Comparison of ENCODE assay signal across 25 mouse cellular contexts in the genomic region with DNA sequence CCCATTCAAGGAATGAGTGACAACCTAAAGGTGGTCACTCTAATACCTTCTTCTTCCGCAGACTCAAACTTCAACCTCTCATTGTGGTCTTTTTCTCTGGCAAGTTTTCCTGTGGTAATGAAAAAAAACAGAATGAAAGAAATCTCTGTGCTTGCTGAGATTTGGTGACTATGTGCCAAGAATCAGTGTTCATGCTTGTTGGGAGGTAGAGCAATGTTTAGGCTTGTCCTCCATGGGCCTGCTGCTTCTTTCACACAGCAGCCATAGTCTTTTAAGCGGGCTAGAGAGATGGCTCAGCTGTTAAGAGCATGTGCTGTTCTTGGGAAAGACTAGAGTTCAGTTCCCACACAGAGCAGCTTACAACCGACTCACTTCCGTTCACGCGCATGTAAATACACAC. TPM values are rescaled to one million over a fixed set of nuclear protein-coding genes. Genes with fewer than 3 reads are reported as not detected.
DNase-seq lines count a peak whose midpoint lies in the region; ATAC-seq lines count a peak whose summit lies in the region.
"Had no signal": no experiment of that assay in that cellular context is flagged by ENCODE, and none has a peak within 500 bp of the region (broad histone marks: within the 10 kb centered on the region; RNA-seq: fewer than 3 reads in every experiment).

No protein-coding gene starts in this region.

- H3K36me3 ChIP-seq in neural tube, embryonic 13.5 days = no peaks in the 10 kb centered on the region
- no peaks in the 10 kb centered on the region for H3K36me3 ChIP-seq in forebrain, embryonic 13.5 days (ENCODE audit: poor library complexity, severe bottlenecking)
- no peaks in the 10 kb centered on the region for H3K36me3 ChIP-seq in hindbrain, embryonic 14.5 days (replicated peaks; ENCODE audit: control insufficient read depth, insufficient read depth)
- H3K36me3 ChIP-seq in neural tube, embryonic 15.5 days = no peaks in the 10 kb centered on the region
- H3K36me3 ChIP-seq: heart, embryonic 10.5 days; limb, embryonic 10.5 days; liver, embryonic 13.5 days; neural tube, embryonic 12.5 days had no signal

- H3K4me3 ChIP-seq in neural tube, embryonic 13.5 days = no peak overlapping the region
- no peak overlapping the region for H3K4me3 ChIP-seq in forebrain, embryonic 13.5 days
- no peak overlapping the region for H3K4me3 ChIP-seq in hindbrain, embryonic 14.5 days (replicated peaks; ENCODE audit: low read length)
- H3K4me3 ChIP-seq in neural tube, embryonic 15.5 days (replicated peaks) = no peak overlapping the region
- H3K4me3 ChIP-seq: heart, embryonic 10.5 days; liver, embryonic 13.5 days; neural tube, embryonic 12.5 days had no signal

- ATAC-seq in neural tube, embryonic 13.5 days (ENCODE audit: low read depth) = no peak
- ATAC-seq in forebrain, embryonic 13.5 days = no peak
- ATAC-seq in hindbrain, embryonic 14.5 days (ENCODE audit: low FRiP score) = no peak
- ATAC-seq in neural tube, embryonic 15.5 days (ENCODE audit: low FRiP score) = no peak
- ATAC-seq: CD4-positive, CD25-positive, alpha-beta regulatory T cell, adult 4 months; intestine, postnatal 0 days had no signal

- H3K4me2 ChIP-seq in neural tube, embryonic 13.5 days = no peak overlapping the region
- H3K4me2 ChIP-seq in forebrain, embryonic 13.5 days = no peak overlapping the region
- no peak overlapping the region for H3K4me2 ChIP-seq in hindbrain, embryonic 14.5 days (replicated peaks)
- no peak overlapping the region for H3K4me2 ChIP-seq in neural tube, embryonic 15.5 days
- H3K4me2 ChIP-seq: liver, embryonic 13.5 days; neural tube, embryonic 12.5 days had no signal

- H3K27ac ChIP-seq in neural tube, embryonic 13.5 days (replicated peaks) = peak overlapping the region; percentile 98
- peak overlapping the region; percentile 97 for H3K27ac ChIP-seq in forebrain, embryonic 13.5 days
- H3K27ac ChIP-seq in hindbrain, embryonic 14.5 days = peak overlapping the region; percentile 34; the same call in 1 of the 2 replicates
- H3K27ac ChIP-seq in neural tube, embryonic 15.5 days (replicated peaks) = peak overlapping the region; percentile 97
- H3K27ac ChIP-seq: liver, embryonic 13.5 days had no signal

- H3K9ac ChIP-seq in neural tube, embryonic 13.5 days = no peak overlapping the region
- no peak overlapping the region for H3K9ac ChIP-seq in forebrain, embryonic 13.5 days
- no peak overlapping the region for H3K9ac ChIP-seq in hindbrain, embryonic 14.5 days
- H3K9ac ChIP-seq in neural tube, embryonic 15.5 days (replicated peaks) = no peak overlapping the region
- H3K9ac ChIP-seq: liver, embryonic 13.5 days; neural tube, embryonic 12.5 days had no signal

- WGBS in neural tube, embryonic 13.5 days = 71% methylated on average over 6 of the region's 6 CpGs
- WGBS in forebrain, embryonic 13.5 days = 80% methylated on average over 6 of the region's 6 CpGs
- 76% methylated on average over 6 of the region's 6 CpGs for WGBS in hindbrain, embryonic 14.5 days
- 62% methylated on average over 6 of the region's 6 CpGs for WGBS in neural tube, embryonic 15.5 days

- peaks cover 28% of the 10 kb centered on the region for H3K4me1 ChIP-seq in neural tube, embryonic 13.5 days (replicated peaks)
- peaks cover 27% of the 10 kb centered on the region for H3K4me1 ChIP-seq in forebrain, embryonic 13.5 days
- peaks cover 10% of the 10 kb centered on the region for H3K4me1 ChIP-seq in hindbrain, embryonic 14.5 days (replicated peaks; ENCODE audit: control insufficient read depth, insufficient read depth, low read length)
- peaks cover 24% of the 10 kb centered on the region for H3K4me1 ChIP-seq in neural tube, embryonic 15.5 days

- no peaks in the 10 kb centered on the region for H3K9me3 ChIP-seq in neural tube, embryonic 13.5 days
- no peaks in the 10 kb centered on the region for H3K9me3 ChIP-seq in forebrain, embryonic 13.5 days (replicated peaks)
- no peaks in the 10 kb centered on the region for H3K9me3 ChIP-seq in hindbrain, embryonic 14.5 days (ENCODE audit: control insufficient read depth, low read length)
- H3K9me3 ChIP-seq in neural tube, embryonic 15.5 days (replicated peaks) = no peaks in the 10 kb centered on the region; the same call in 1 of the 2 replicates
- H3K9me3 ChIP-seq: heart, embryonic 10.5 days; limb, embryonic 10.5 days; liver, embryonic 13.5 days; neural tube, embryonic 12.5 days had no signal

- H3K27me3 ChIP-seq in neural tube, embryonic 13.5 days = no peaks in the 10 kb centered on the region
- H3K27me3 ChIP-seq in forebrain, embryonic 13.5 days = no peaks in the 10 kb centered on the region
- no peaks in the 10 kb centered on the region for H3K27me3 ChIP-seq in hindbrain, embryonic 14.5 days (ENCODE audit: control insufficient read depth, insufficient read depth, low read length)
- no peaks in the 10 kb centered on the region for H3K27me3 ChIP-seq in neural tube, embryonic 15.5 days (replicated peaks)
- H3K27me3 ChIP-seq: liver, embryonic 13.5 days; neural tube, embryonic 12.5 days had no signal

- no peak for DNase-seq in neural tube, embryonic 10.5 days (ENCODE audit: extremely low spot score, low spot score)
- DNase-seq in hindbrain, embryonic 14.5 days (ENCODE audit: low spot score) = no peak
- no peak for DNase-seq in liver
- no peak for DNase-seq in gastrocnemius, adult 18-20 months (ENCODE audit: low spot score)
- DNase-seq: adrenal gland, adult 8-10 months; cerebellum, adult 8-10 months; heart, postnatal 14 days; layer of hippocampus, postnatal 36 days; liver, embryonic 13.5 days; lung, postnatal 10 days; retina, postnatal 1 day; thymus, postnatal 14 days had no signal

RNA-seq across cellular contexts. Expression of gene Gm815, which starts 41.8 kb away (rescaled TPM):
- polyA plus RNA-seq in neural tube, embryonic 13.5 days (2015; fragmentation: Nextera tagmentation; extraction: Ambion mirVana) = not detected in 2 replicates
- not detected in 2 replicates for polyA plus RNA-seq in forebrain, embryonic 13.5 days (2015; fragmentation: Nextera tagmentation; extraction: Ambion mirVana)
- not detected in 2 replicates for polyA plus RNA-seq in hindbrain, embryonic 14.5 days (2014; fragmentation: Nextera tagmentation; extraction: Ambion mirVana)
- not detected in 2 replicates for polyA plus RNA-seq in neural tube, embryonic 15.5 days (2015; fragmentation: Nextera tagmentation; extraction: Ambion mirVana)
- total RNA-seq in gastrocnemius, adult 18-20 months (2021) = not detected
- total RNA-seq: adrenal gland, adult 8-10 months; gastrocnemius, adult 8-10 months; heart, postnatal 14 days; layer of hippocampus, postnatal 36 days had no signal
- polyA plus RNA-seq: CD4-positive, CD25-positive, alpha-beta regulatory T cell, adult 4 months; cortical plate, adult 2 months; heart, embryonic 10.5 days; intestine, postnatal 0 days; large intestine, adult 2 months; limb, embryonic 10.5 days; liver, embryonic 13.5 days; neural tube, embryonic 12.5 days; small intestine, adult 2 months; stomach, embryonic 14.5 days had no signal

Comparison
In these comparisons a context has a peak if more than half of its experiments do, and no peak if none do; other contexts are left out.
1. H3K27ac ChIP-seq: peak in every context shown above with its lines; median percentile 98 in neural tube, embryonic 13.5 days; 97 in forebrain, embryonic 13.5 days; 97 in neural tube, embryonic 15.5 days; 34 in hindbrain, embryonic 14.5 days.